Mouse (Mus musculus) cerebellum, adult 2 months (tissue): Measurements from ENCODE around the gene Rsl24d1.

Experiments used
- CTCF ChIP-seq: fragments of 200-500 bp; IDR thresholded peaks from 2 replicates; pipeline ENCODE4 v1.5.1; 2011; ENCODE audit warnings: low read depth, mild to moderate bottlenecking, control low read depth, low read length, moderate library complexity, borderline replicate concordance; ENCODE audit not compliant: insufficient read depth
- POLR2A ChIP-seq: fragments of 200-500 bp; IDR thresholded peaks from 2 replicates; pipeline ENCODE4 v1.6.1; 2011; ENCODE audit warnings: low read length, control low read depth, borderline replicate concordance; ENCODE audit not compliant: insufficient read depth

DNA sequence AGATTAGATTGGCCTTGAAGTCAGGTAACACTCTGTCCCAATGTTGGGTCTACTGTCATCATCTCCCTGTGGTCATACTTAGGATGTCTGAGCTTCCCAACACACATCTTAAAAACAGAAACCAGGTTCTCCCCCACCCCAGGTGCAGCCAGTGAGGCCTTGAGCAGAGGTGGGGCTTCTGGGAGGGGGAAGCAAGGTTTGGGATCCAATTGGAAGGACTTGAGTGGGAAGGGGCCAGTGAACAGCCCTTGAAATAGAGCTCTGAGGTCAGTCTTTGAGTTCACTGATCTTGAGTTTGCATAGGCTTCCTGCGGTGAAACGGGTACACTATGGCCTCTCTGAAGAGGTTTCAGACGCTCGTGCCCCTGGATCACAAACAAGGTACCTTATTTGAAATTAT is 11.0 kb upstream of the Rsl24d1 start, which contains the start of gene Gm20509:
- no peak for TF ChIP-seq POLR2A
- TF ChIP-seq CTCF = no peak
